Mouse (Mus musculus) heart, embryonic 12.5 days (tissue): ENCODE measurements around the gene Cldn19. TPM values are rescaled to one million over a fixed set of nuclear protein-coding genes. Genes with fewer than 3 reads are reported as not detected.

Source experiments
- ATAC-seq: fragments of 200-750 bp; cut with Nextera tagmentation; 2 replicates; pipeline ENCODE4 v1.8.0; 2017; ENCODE audit warnings: moderate TSS enrichment, moderate library complexity; ENCODE audit not compliant: insufficient number of reproducible peaks, low FRiP score
- H3K27ac ChIP-seq: fragments of 300-500 bp; sonication (generic); 2 replicates; pipeline ENCODE4 v1.5.1; 2016; ENCODE audit warnings: mild to moderate bottlenecking, moderate library complexity; ENCODE audit not compliant: poor library complexity, severe bottlenecking
- H3K27me3 ChIP-seq: fragments of 300-500 bp; sonication (generic); replicated peaks from 2 replicates; pipeline ENCODE4 v1.6.1; 2016; ENCODE audit warnings: mild to moderate bottlenecking, moderate library complexity
- H3K36me3 ChIP-seq: fragments of 300-500 bp; sonication (generic); 2 replicates; pipeline ENCODE4 v1.6.1; 2016; ENCODE audit warnings: mild to moderate bottlenecking, moderate library complexity
- H3K4me1 ChIP-seq: fragments of 300-500 bp; sonication (generic); replicated peaks from 2 replicates; pipeline ENCODE4 v1.6.1; 2016; ENCODE audit warnings: mild to moderate bottlenecking
- H3K4me2 ChIP-seq: fragments of 300-500 bp; sonication (generic); 2 replicates; pipeline ENCODE4 v1.6.1; 2016; ENCODE audit warnings: mild to moderate bottlenecking, moderate library complexity
- H3K4me3 ChIP-seq: fragments of 300-500 bp; sonication (generic); 2 replicates; pipeline ENCODE4 v1.5.1; 2016; ENCODE audit warnings: mild to moderate bottlenecking
- H3K9ac ChIP-seq: fragments of 300-500 bp; sonication (generic); 2 replicates; pipeline ENCODE4 v1.6.1; 2016; ENCODE audit warnings: mild to moderate bottlenecking, moderate library complexity
- H3K9me3 ChIP-seq: fragments of 300-500 bp; sonication (generic); replicated peaks from 2 replicates; pipeline ENCODE4 v1.6.1; 2016; ENCODE audit warnings: mild to moderate bottlenecking, moderate library complexity
- WGBS: fragments of 180-500 bp; shearing (Covaris S2); methylation state at CpG from one replicate; pipeline ENCODE4 v1.1.7; 2016; 5-methylcytosine and 5-hydroxymethylcytosine counted together
- polyA plus RNA-seq: library from polyadenylated mRNA; unstranded; fragments of >200 nt; fragmentation: Nextera tagmentation; extraction: Ambion mirVana; gene quantifications from 2 replicates; pipeline ENCODE4 v1.2.1, GENCODE M21; 2016

The Cldn19 gene
- polyA plus RNA-seq, 1 experiment from 2014 or later: not detected

- Histone ChIP-seq H3K27ac (no peak overlapping the region), H3K4me3 (no peak overlapping the region), H3K9ac (no peak overlapping the region), H3K36me3 (peaks cover 66% of the 10 kb centered on the region), H3K27me3 (no peaks in the 10 kb centered on the region), H3K9me3 (no peaks in the 10 kb centered on the region), H3K4me1 (peaks cover 23% of the 10 kb centered on the region), H3K4me2 (no peak overlapping the region)
- ATAC-seq: no peak
- 86% methylated on average over 1 of the region's 1 CpGs for WGBS
Observed at GRCm38 (mm10) chr4:119284861-119285260, 29.6 kb downstream of the Cldn19 start.

DNA sequence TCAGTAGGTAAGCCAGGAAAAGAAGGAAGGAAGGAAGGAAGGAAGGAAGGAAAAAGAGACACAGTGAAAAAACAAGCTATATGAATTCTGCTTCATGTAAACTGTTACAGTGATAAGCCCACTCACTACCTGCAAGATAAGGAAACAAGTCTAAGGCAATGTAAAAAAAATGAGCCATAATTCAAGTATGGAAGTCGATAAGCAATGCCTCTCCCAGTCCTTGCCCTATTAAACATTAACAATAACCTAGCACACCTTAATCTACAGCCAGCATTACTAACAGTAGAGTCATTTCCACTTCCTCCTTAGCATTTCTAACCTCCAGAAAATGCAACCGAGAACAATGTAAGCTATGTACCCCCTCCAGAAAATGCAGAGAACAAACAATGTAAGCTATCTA lies 30.1 kb downstream of the Cldn19 start:
- H3K27ac ChIP-seq: no peak overlapping the region
- ATAC-seq: no peak
- peaks cover 24% of the 10 kb centered on the region for H3K4me1 ChIP-seq
- H3K4me3 ChIP-seq: no peak overlapping the region
- H3K36me3 ChIP-seq: peaks cover 63% of the 10 kb centered on the region
- no peaks in the 10 kb centered on the region for H3K9me3 ChIP-seq
- no peaks in the 10 kb centered on the region for H3K27me3 ChIP-seq
- no peak overlapping the region for H3K9ac ChIP-seq
- no peak overlapping the region for H3K4me2 ChIP-seq
- 60% methylated on average over 2 of the region's 2 CpGs for WGBS

DNA sequence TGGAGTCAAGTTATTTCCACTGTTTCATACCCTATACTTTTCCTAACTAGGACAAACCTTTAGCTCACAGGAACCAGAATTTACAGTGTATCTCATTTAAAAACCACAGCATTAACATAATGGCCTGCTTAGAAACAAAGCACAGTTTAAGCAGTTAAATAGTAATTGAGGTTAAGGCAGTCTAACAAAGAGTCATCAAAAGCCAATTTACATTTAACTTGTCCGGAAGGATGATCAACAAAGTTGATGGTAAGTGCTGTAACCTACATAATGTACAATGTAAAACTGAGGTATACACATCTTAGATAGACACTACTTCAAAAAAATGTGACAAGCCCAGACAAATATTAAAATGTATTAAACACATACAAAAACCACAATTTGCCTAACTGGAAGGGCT lies 36.7 kb downstream of the Cldn19 start:
- no peak for ATAC-seq
- H3K4me3 ChIP-seq: peak overlapping the region; percentile 95
- H3K9ac ChIP-seq: peak overlapping the region; percentile 95; the same call in 1 of the 2 replicates
- H3K9me3 ChIP-seq: no peaks in the 10 kb centered on the region
- H3K36me3 ChIP-seq: peaks cover 26% of the 10 kb centered on the region
- no peak overlapping the region for H3K27ac ChIP-seq
- H3K4me2 ChIP-seq: peak overlapping the region; percentile 89
- H3K27me3 ChIP-seq: no peaks in the 10 kb centered on the region
- H3K4me1 ChIP-seq: peaks cover 39% of the 10 kb centered on the region
- 88% methylated on average over 1 of the region's 1 CpGs for WGBS

DNA sequence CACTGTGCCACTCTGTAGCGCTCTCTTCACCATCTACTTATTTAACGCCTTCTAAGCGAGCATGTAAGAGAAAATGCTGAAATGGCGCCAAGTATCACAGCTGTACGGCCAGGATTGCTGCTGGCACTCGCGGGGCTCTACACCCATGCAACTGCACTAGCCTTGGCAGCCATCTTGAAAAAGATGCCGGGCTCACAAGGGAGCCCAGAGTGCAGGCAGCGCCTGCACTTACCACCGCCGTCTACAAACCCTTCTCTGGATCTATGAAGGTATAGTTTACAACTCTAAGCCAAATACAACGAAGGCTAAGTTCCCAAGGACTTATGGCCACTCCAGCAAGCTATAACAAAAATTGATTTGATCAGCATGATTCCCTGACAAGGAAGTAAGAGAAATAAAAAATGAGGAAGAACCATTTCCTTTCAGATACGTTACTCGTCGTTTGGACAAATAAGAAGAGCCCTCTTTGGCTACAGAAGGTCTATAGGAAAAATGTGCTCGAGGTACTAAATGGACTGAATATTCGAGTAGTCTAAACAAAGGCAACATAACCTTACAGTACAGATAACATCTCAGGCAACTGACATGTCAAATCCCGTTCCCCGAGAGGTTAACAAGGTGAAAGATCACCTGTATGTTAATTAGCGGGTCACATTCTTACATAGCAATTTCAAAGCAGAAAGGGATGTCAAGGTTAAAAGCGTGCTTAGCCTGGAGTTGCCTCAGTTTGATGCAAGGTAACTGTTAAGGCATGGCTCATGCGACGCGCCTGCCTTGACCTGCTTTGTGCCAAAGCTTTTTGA lies 37.8 kb downstream of the Cldn19 start:
- WGBS: under 1% methylated on average over 24 of the region's 24 CpGs
- Histone ChIP-seq H3K27ac (peak overlapping the region; percentile 91; the same call in 1 of the 2 replicates), H3K36me3 (peaks cover 21% of the 10 kb centered on the region), H3K4me2 (peak overlapping the region; percentile 89), H3K4me3 (peak overlapping the region; percentile 95), H3K4me1 (peaks cover 32% of the 10 kb centered on the region), H3K27me3 (no peaks in the 10 kb centered on the region), H3K9ac (peak overlapping the region; percentile 95), H3K9me3 (no peaks in the 10 kb centered on the region)
- no peak for ATAC-seq

DNA sequence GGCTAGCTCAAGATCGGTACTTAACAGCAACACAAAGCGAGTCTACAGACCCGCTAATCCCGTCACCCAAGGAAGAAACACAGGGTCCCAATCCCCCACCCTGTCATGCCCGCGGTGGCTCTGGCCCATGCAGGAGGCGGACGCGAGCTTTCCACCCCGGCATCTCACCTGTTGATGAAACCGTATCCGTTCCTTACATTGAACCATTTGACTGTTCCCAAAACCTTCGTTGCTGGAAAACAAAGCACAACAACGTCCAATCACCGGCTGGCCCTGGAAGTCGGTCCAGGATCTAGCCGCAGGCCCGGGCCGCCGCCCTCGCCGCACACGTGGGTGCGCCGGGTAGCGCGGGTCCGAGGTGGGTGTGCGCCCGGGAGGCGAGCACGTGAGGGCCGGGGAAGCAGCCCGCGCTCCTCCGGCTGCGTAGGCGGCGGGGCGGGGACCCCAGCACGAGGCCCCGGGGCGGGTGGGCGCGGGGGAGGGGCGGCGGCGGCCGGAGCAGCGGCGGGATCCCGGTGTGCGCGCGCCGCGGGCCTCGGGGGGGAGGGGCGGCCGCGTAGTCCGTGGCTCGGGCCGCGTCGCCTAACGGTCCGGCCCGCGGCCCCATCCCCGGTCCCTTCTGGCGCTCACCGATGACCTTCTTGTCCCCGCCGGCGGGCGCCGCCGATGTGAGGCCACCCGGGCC lies 38.5 kb downstream of the Cldn19 start:
- peaks cover 17% of the 10 kb centered on the region for H3K36me3 ChIP-seq
- peak; percentile 60 for ATAC-seq
- WGBS: under 1% methylated on average over 53 of the region's 80 CpGs
- peak overlapping the region; percentile 95 for H3K4me3 ChIP-seq
- H3K9me3 ChIP-seq: no peaks in the 10 kb centered on the region
- H3K27me3 ChIP-seq: no peaks in the 10 kb centered on the region
- H3K4me2 ChIP-seq: peak overlapping the region; percentile 89
- H3K27ac ChIP-seq: peak overlapping the region; percentile 91
- H3K9ac ChIP-seq: peak overlapping the region; percentile 95
- peaks cover 27% of the 10 kb centered on the region for H3K4me1 ChIP-seq

- H3K9ac ChIP-seq: peak within 1 kb of the TSS; percentile 95
- no peaks in the 10 kb centered on the region for H3K9me3 ChIP-seq
- H3K4me3 ChIP-seq: peak within 1 kb of the TSS; percentile 95
- H3K27me3 ChIP-seq: no peaks in the 10 kb centered on the region
- peak within 1 kb of the TSS; percentile 89 for H3K4me2 ChIP-seq
- peak within 1 kb of the TSS; percentile 91 for H3K27ac ChIP-seq
- ATAC-seq: peak; percentile 100
- H3K36me3 ChIP-seq: peaks cover 12% of the 10 kb centered on the region
- peaks cover 24% of the 10 kb centered on the region for H3K4me1 ChIP-seq
- WGBS: under 1% methylated on average over 61 of the region's 61 CpGs
Observed at GRCm38 (mm10) chr4:119294415-119295133, 39.4 kb downstream of the Cldn19 start, which contains the start of gene Ybx1. TSS of gene Ybx1 (minus strand) at chr4:119294604.

DNA sequence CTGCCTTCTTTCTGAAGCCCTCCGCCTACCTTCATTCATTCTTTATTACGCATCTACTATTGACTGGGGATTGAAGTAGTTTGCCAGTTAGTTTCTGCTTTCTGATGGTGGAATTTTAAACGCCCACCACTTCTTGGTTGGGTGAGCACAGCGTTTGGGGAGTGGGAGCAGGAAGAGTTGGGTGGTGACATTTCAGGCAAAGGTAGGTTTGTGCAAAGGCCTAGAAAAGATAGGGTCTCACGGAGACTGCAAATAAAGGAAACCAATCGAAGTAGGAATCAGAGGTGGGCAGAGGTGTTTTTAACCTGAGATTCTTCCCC lies 39.9 kb downstream of the Cldn19 start:
- no peak for ATAC-seq
- 5% methylated on average over 6 of the region's 6 CpGs for WGBS

DNA sequence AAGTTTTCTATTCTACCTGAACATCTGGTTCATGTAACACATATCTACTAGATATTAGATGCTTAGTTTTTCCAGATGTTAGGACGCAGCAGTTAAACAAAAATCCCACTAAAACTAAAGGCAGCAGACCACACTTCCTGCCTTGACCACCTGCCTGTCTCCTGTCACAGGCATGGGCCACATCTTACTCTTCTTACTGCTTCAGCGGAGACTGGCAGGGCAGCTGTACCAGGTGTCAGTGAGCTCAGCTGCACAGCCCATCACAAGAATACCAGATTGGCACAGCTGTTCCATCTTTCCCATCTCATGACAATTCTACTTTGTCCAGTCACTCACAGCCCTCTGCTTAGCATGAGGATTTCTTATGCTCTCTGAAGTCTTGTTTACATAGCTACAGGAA lies 42.1 kb downstream of the Cldn19 start:
- Histone ChIP-seq H3K27ac (no peak overlapping the region), H3K9me3 (no peaks in the 10 kb centered on the region), H3K4me1 (peaks cover 13% of the 10 kb centered on the region), H3K9ac (no peak overlapping the region), H3K27me3 (no peaks in the 10 kb centered on the region), H3K36me3 (no peaks in the 10 kb centered on the region; the same call in 1 of the 2 replicates), H3K4me2 (no peak overlapping the region), H3K4me3 (no peak overlapping the region)
- WGBS: 75% methylated on average over 2 of the region's 2 CpGs
- ATAC-seq: no peak

More for the DNA sequence above, 39.9 kb downstream of the Cldn19 start:
- Histone ChIP-seq H3K9ac (peak overlapping the region; percentile 76), H3K4me3 (peak overlapping the region; percentile 95), H3K4me1 (peaks cover 24% of the 10 kb centered on the region), H3K36me3 (peaks cover 9% of the 10 kb centered on the region), H3K27ac (peak overlapping the region; percentile 87), H3K27me3 (no peaks in the 10 kb centered on the region), H3K9me3 (no peaks in the 10 kb centered on the region), H3K4me2 (peak overlapping the region; percentile 74)

DNA sequence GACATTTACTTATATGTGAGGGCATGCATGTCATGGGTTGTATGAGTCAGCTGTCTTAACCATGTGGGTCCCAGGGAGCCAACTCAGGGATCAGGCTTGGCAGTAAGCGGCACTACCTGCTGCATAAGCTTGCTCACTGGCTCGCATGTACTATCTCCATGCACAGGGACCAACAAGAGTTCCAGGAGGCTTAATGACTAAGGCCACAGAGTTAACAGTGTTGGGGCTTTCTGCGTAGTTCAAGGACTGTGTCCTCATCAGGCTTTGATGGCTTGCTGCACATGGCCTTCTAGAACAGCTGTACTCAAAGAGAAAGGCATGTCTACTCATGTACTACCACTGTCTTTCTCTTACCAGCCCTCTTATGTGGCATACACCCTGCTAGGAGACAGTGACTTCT lies 45.5 kb downstream of the Cldn19 start:
- Histone ChIP-seq H3K4me1 (peaks cover 2% of the 10 kb centered on the region), H3K36me3 (peaks cover 2% of the 10 kb centered on the region; the same call in 1 of the 2 replicates), H3K4me3 (no peak overlapping the region), H3K9me3 (no peaks in the 10 kb centered on the region), H3K27me3 (no peaks in the 10 kb centered on the region), H3K9ac (no peak overlapping the region), H3K4me2 (no peak overlapping the region), H3K27ac (no peak overlapping the region)
- 87% methylated on average over 3 of the region's 3 CpGs for WGBS
- no peak for ATAC-seq

GRCm38 (mm10) chr4:119301777-119302176 lies 46.6 kb downstream of the Cldn19 start:
- peaks cover 9% of the 10 kb centered on the region for H3K36me3 ChIP-seq
- no peak for ATAC-seq
- H3K4me2 ChIP-seq: no peak overlapping the region
- WGBS: 75% methylated on average over 3 of the region's 3 CpGs
- no peaks in the 10 kb centered on the region for H3K27me3 ChIP-seq
- no peak overlapping the region for H3K9ac ChIP-seq
- H3K4me3 ChIP-seq: no peak overlapping the region
- H3K9me3 ChIP-seq: no peaks in the 10 kb centered on the region
- H3K27ac ChIP-seq: no peak overlapping the region
- no peaks in the 10 kb centered on the region for H3K4me1 ChIP-seq

DNA sequence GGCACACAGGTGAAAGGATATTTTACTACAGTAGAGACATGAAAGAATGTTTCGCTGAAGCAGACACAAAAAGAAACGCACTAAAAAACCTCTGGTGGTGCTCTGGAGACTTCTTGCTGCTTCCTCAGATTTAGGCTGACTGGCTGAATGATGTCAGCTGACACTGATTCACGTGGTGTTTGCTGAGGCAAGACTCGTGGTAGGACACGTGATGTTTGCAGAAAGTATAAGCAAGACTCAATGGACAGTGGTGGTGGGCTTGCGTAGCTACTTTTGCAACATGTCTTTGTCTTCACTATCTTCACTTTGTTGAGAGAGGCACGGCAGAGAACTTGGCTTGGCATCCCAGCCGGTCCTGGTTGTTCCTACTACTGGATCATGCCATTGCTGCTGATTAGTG lies 48.1 kb downstream of the Cldn19 start:
- Histone ChIP-seq H3K4me3 (no peak overlapping the region), H3K27me3 (no peaks in the 10 kb centered on the region), H3K4me2 (no peak overlapping the region), H3K9me3 (no peaks in the 10 kb centered on the region), H3K27ac (no peak overlapping the region), H3K9ac (no peak overlapping the region), H3K36me3 (peaks cover 24% of the 10 kb centered on the region), H3K4me1 (no peaks in the 10 kb centered on the region)
- WGBS: 87% methylated on average over 8 of the region's 8 CpGs
- no peak for ATAC-seq
